Mouse (Mus musculus) embryonic fibroblast, embryonic 13.5 days (primary cell): ENCODE results near the gene Olfr649.

Experiments
- CTCF ChIP-seq: IDR thresholded peaks from 2 replicates; pipeline ENCODE4 v1.5.1; 2011; ENCODE audit warnings: mild to moderate bottlenecking, control low read depth, low read length, moderate library complexity, borderline replicate concordance; ENCODE audit not compliant: insufficient read depth
- POLR2A ChIP-seq: IDR thresholded peaks from 2 replicates; pipeline ENCODE4 v1.6.1; 2011; ENCODE audit warnings: low read depth, mild to moderate bottlenecking, control low read depth, low read length, moderate library complexity

GRCm38 (mm10) chr7:104216011-104216535, 20.3 kb upstream of the Olfr649 start:
- TF ChIP-seq CTCF (no peak), POLR2A (no peak)
